Mouse (Mus musculus): ENCODE results near the gene Agtpbp1. TPM values are rescaled to one million over a fixed set of nuclear protein-coding genes. Genes with fewer than 3 reads are reported as not detected.
A peak's percentile ranks its signal among the peaks of the same experiment; 100 is the strongest.

Gene Agtpbp1
- polyA plus RNA-seq, 1 experiment from 2014 or later, result 16.3 TPM

GRCm38 (mm10) chr13:59454001-59454785, 130.8 kb downstream of the Agtpbp1 start:
- no peak for ATAC-seq (ENCODE audit: insufficient number of reproducible peaks, low FRiP score, low TSS enrichment, low read depth)
- Histone ChIP-seq H3K27me3 (no peaks in the 10 kb centered on the region), H3K4me1 (peaks cover 16% of the 10 kb centered on the region), H3K9me3 (replicated peaks) (no peaks in the 10 kb centered on the region), H3K36me3 (peaks cover 23% of the 10 kb centered on the region; the same call in 1 of the 2 replicates), H3K4me3 (replicated peaks) (no peak overlapping the region), H3K9ac (no peak overlapping the region), H3K27ac (replicated peaks) (no peak overlapping the region), H3K4me2 (replicated peaks) (no peak overlapping the region)
- WGBS, result 83% methylated on average over 11 of the region's 11 CpGs

DNA sequence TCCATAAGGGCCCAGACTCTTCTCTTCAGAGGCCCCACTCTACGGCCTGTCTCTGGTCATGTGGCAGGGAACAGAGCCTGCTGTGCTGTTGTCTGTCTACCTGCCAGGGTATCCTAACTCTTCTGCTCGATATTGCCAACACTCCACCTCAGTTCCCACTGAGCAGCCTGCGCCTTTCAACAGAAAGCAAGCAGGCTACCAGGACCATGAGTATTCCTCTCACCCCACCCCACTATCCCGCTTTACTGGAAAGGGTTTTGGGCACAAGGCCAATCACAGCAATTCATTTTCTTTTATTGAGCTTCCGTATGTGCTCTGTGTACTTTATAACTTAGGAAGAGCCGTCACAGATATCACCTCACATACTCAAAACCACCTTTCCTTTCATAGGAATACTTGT, 131.4 kb downstream of the Agtpbp1 start:
- Histone ChIP-seq H3K4me3 (replicated peaks) (no peak overlapping the region), H3K27me3 (no peaks in the 10 kb centered on the region), H3K36me3 (peaks cover 23% of the 10 kb centered on the region; the same call in 1 of the 2 replicates), H3K4me2 (replicated peaks) (no peak overlapping the region), H3K9ac (no peak overlapping the region), H3K4me1 (peaks cover 16% of the 10 kb centered on the region), H3K9me3 (replicated peaks) (no peaks in the 10 kb centered on the region), H3K27ac (replicated peaks) (peak overlapping the region; percentile 11; the same call in 1 of the 2 replicates)
- 66% methylated on average over 6 of the region's 6 CpGs for WGBS
- ATAC-seq (ENCODE audit: insufficient number of reproducible peaks, low FRiP score, low TSS enrichment, low read depth), result no peak

DNA sequence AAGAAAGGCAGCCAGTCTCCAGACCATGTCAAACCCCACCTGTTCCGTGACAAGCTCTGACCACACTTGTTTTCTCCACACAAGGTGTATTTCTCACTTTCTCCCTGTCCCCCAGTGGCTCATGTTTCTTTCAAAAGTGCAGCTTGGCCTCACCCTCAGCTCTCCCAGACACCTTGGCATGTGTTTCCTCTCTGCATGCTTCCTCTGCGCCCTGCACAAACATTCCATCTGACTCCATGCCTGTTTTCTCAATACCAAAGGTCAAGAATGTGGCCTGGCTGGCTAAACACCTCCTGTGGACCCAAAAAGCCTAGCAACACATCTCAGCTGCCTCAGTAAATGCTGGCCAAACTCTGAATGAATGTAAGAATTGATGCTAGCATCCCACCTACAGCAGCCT, 132.0 kb downstream of the Agtpbp1 start:
- 57% methylated on average over 2 of the region's 2 CpGs for WGBS
- Histone ChIP-seq H3K4me3 (replicated peaks) (no peak overlapping the region), H3K36me3 (peaks cover 23% of the 10 kb centered on the region; the same call in 1 of the 2 replicates), H3K9ac (no peak overlapping the region), H3K4me1 (peaks cover 16% of the 10 kb centered on the region), H3K27ac (replicated peaks) (peak overlapping the region; percentile 11; the same call in 1 of the 2 replicates), H3K27me3 (no peaks in the 10 kb centered on the region), H3K4me2 (replicated peaks) (no peak overlapping the region), H3K9me3 (replicated peaks) (no peaks in the 10 kb centered on the region)
- no peak for ATAC-seq (ENCODE audit: insufficient number of reproducible peaks, low FRiP score, low TSS enrichment, low read depth)

- 87% methylated on average over 10 of the region's 10 CpGs for WGBS
These were observed 134.2 kb downstream of the Agtpbp1 start for GRCm38 (mm10) chr13:59450840-59451239.

GRCm38 (mm10) chr13:59447130-59447529, 137.9 kb downstream of the Agtpbp1 start:
- Histone ChIP-seq H3K4me3 (replicated peaks) (no peak overlapping the region), H3K27me3 (no peaks in the 10 kb centered on the region), H3K27ac (replicated peaks) (no peak overlapping the region), H3K9ac (no peak overlapping the region), H3K9me3 (replicated peaks) (no peaks in the 10 kb centered on the region), H3K36me3 (0 out of 2 replicates have a peak, but pooled peaks cover 13% of the 10 kb centered on the region), H3K4me2 (replicated peaks) (no peak overlapping the region), H3K4me1 (no peaks in the 10 kb centered on the region)
- WGBS, result 73% methylated on average over 7 of the region's 7 CpGs
- ATAC-seq (ENCODE audit: insufficient number of reproducible peaks, low FRiP score, low TSS enrichment, low read depth), result no peak

More at GRCm38 (mm10) chr13:59450840-59451239, 134.2 kb downstream of the Agtpbp1 start:
- Histone ChIP-seq H3K4me2 (replicated peaks) (no peak overlapping the region), H3K9ac (no peak overlapping the region), H3K27ac (replicated peaks) (no peak overlapping the region), H3K9me3 (replicated peaks) (no peaks in the 10 kb centered on the region), H3K4me1 (peaks cover 16% of the 10 kb centered on the region), H3K4me3 (replicated peaks) (no peak overlapping the region), H3K36me3 (peaks cover 19% of the 10 kb centered on the region; the same call in 1 of the 2 replicates), H3K27me3 (no peaks in the 10 kb centered on the region)
- ATAC-seq (ENCODE audit: insufficient number of reproducible peaks, low FRiP score, low TSS enrichment, low read depth), result no peak

DNA sequence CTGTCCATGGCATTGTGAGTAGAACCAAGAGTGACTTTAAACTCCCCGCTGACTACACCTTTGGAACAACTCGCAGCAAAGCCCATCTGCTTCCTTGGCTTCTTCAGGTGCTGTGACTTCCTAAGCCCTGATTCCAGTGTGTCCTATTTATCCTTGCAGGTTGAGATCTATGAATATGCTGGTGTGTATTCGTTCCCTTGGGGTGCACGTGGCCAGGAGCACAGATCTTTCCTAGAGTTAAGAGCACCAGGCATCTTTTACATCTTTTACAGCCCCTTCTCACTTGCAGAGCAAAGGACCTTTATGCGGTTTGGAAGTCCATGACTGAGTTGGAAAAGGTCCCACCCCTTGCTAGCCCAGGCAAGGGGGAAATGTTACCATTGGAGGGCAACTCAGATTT, 139.8 kb downstream of the Agtpbp1 start:
- Histone ChIP-seq H3K36me3 (0 out of 2 replicates have a peak, but pooled peaks cover 2% of the 10 kb centered on the region), H3K27ac (replicated peaks) (no peak overlapping the region), H3K9me3 (replicated peaks) (no peaks in the 10 kb centered on the region), H3K4me1 (no peaks in the 10 kb centered on the region), H3K27me3 (no peaks in the 10 kb centered on the region), H3K9ac (no peak overlapping the region), H3K4me3 (replicated peaks) (no peak overlapping the region), H3K4me2 (replicated peaks) (no peak overlapping the region)
- WGBS, result 83% methylated on average over 5 of the region's 5 CpGs
- ATAC-seq (ENCODE audit: insufficient number of reproducible peaks, low FRiP score, low TSS enrichment, low read depth), result no peak

DNA sequence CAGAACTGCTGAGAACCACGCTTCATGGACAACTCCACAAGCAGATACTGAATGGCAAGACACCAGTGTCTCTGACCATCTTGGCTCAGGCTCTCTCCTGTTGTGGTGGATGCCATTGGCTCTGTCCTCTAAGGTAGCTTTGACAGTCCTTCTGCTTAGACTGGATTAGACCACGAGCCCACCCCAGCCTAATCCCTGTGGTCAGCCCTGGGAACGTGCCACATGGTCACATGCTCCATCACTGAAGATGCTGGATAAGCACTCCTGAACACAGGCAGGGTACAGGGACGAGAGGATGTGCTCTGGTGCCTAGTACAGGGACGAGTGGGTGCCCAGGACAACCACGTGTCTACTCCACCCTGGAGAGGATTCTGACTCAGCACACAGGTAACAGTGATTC, 140.7 kb downstream of the Agtpbp1 start:
- no peaks in the 10 kb centered on the region for H3K9me3 ChIP-seq (replicated peaks)
- H3K27ac ChIP-seq (replicated peaks), result no peak overlapping the region
- no peak overlapping the region for H3K9ac ChIP-seq
- no peak for ATAC-seq (ENCODE audit: insufficient number of reproducible peaks, low FRiP score, low TSS enrichment, low read depth)
- H3K4me2 ChIP-seq (replicated peaks), result no peak overlapping the region
- no peak overlapping the region for H3K4me3 ChIP-seq (replicated peaks)
- no peaks in the 10 kb centered on the region for H3K27me3 ChIP-seq
- WGBS, result 82% methylated on average over 6 of the region's 6 CpGs
- H3K4me1 ChIP-seq, result no peaks in the 10 kb centered on the region
- H3K36me3 ChIP-seq, result no peaks in the 10 kb centered on the region

DNA sequence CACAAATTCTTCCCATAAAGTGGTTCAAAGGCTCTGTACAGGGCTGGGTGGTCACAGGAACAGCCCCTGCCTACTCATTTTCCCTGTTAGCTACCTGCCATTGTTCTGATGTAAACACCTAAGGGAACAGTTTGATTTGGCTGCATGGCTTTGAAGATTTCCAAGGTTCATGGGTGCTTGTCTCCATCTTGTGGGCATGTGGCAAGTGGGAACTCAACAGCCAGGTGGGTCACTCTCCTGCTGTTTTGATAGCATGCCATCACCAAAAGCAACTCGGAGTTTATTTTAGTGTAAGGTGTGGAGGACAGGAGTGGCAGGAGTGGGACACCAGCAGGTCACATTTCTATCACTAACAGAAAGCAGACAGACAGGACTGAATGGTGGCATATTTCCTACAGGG, 145.3 kb downstream of the Agtpbp1 start:
- Histone ChIP-seq H3K36me3 (no peaks in the 10 kb centered on the region), H3K27me3 (no peaks in the 10 kb centered on the region), H3K27ac (replicated peaks) (no peak overlapping the region), H3K4me1 (no peaks in the 10 kb centered on the region), H3K4me3 (replicated peaks) (no peak overlapping the region), H3K9ac (no peak overlapping the region), H3K4me2 (replicated peaks) (no peak overlapping the region), H3K9me3 (replicated peaks) (no peaks in the 10 kb centered on the region)
- ATAC-seq (ENCODE audit: insufficient number of reproducible peaks, low FRiP score, low TSS enrichment, low read depth), result no peak
- 74% methylated on average over 1 of the region's 1 CpGs for WGBS

- no peak overlapping the region for H3K9ac ChIP-seq
- no peaks in the 10 kb centered on the region for H3K27me3 ChIP-seq
- H3K27ac ChIP-seq (replicated peaks), result no peak overlapping the region
- no peaks in the 10 kb centered on the region for H3K9me3 ChIP-seq (replicated peaks)
- H3K4me1 ChIP-seq, result peaks cover 9% of the 10 kb centered on the region; the same call in 1 of the 2 replicates
- H3K36me3 ChIP-seq, result no peaks in the 10 kb centered on the region
- ATAC-seq (ENCODE audit: insufficient number of reproducible peaks, low FRiP score, low TSS enrichment, low read depth), result no peak
- H3K4me2 ChIP-seq (replicated peaks), result no peak overlapping the region
- 92% methylated on average over 1 of the region's 1 CpGs for WGBS
- H3K4me3 ChIP-seq (replicated peaks), result no peak overlapping the region
These were observed 150.5 kb downstream of the Agtpbp1 start for GRCm38 (mm10) chr13:59434554-59434953.

DNA sequence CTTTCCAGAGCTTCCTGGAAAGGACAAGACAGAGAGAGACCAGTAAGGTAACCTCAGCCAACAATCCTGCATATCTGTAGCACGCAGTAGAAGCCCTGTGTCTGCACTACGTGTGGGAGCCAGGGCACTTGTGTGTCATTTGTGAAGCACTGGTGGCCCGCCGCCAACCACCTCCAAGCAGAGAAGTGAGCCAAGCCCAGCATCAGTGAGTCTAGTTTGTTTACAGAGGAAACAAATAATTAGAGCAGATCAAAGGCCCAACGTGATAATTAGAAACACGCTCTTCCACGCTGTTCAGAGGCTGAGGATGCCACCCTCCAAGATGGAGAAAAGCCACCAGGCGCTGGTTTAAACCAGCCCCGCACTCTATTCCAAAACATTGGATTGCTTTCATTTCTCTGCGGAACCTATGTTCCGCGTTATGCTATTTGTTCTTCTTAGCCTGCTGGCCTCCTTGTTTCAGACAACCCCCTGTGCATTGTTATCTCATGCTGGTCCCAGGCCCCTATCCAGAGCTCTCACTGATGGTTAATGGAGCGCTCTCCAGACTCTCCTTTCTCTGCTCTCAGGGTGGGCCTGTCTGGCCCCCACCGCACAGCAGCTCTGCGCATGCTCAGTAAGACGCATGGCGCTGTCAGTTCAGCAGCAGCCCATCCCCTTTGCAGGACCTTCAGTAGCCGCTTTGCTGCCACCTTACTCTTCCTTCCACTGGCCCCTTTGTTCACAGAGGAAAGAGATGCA, 153.7 kb downstream of the Agtpbp1 start:
- 0 out of 2 replicates have a peak overlapping the region, but pooled peaks have one; percentile 16 for H3K4me3 ChIP-seq (replicated peaks)
- no peaks in the 10 kb centered on the region for H3K27me3 ChIP-seq
- H3K4me2 ChIP-seq (replicated peaks), result no peak overlapping the region; the same call in 1 of the 2 replicates
- H3K36me3 ChIP-seq, result no peaks in the 10 kb centered on the region
- H3K27ac ChIP-seq (replicated peaks), result no peak overlapping the region
- no peak overlapping the region for H3K9ac ChIP-seq
- ATAC-seq (ENCODE audit: insufficient number of reproducible peaks, low FRiP score, low TSS enrichment, low read depth), result no peak
- no peaks in the 10 kb centered on the region for H3K9me3 ChIP-seq (replicated peaks)
- 46% methylated on average over 18 of the region's 18 CpGs for WGBS
- H3K4me1 ChIP-seq, result peaks cover 9% of the 10 kb centered on the region; the same call in 1 of the 2 replicates

DNA sequence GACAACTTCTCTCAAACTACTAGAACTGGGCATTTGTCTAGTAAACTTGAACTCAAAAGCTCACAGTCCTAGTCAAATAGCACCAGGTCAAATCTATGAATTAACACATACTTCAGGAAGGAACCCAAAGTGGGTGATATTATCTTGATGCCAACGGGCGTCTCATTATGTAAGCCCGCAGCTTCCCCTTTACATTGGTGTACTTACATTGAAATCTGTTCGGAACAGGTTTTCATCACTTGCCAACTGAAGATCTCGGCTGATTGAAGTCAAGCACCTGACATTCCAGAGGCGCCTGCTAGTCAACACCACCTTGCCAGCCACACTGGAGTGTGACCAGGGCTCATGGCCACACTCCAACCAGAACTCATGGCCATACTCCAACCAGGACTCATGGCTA, 155.7 kb downstream of the Agtpbp1 start:
- Histone ChIP-seq H3K4me1 (peaks cover 9% of the 10 kb centered on the region; the same call in 1 of the 2 replicates), H3K36me3 (no peaks in the 10 kb centered on the region), H3K27me3 (no peaks in the 10 kb centered on the region), H3K9ac (no peak overlapping the region), H3K4me2 (replicated peaks) (no peak overlapping the region), H3K9me3 (replicated peaks) (no peaks in the 10 kb centered on the region), H3K27ac (replicated peaks) (no peak overlapping the region), H3K4me3 (replicated peaks) (no peak overlapping the region)
- 89% methylated on average over 6 of the region's 6 CpGs for WGBS
- no peak for ATAC-seq (ENCODE audit: insufficient number of reproducible peaks, low FRiP score, low TSS enrichment, low read depth)
